Mouse (Mus musculus) heart, embryonic 14.5 days (tissue): ENCODE results near the gene Mycn. TPM values are rescaled to one million over a fixed set of nuclear protein-coding genes. Genes with fewer than 3 reads are reported as not detected.

Source experiments
- ATAC-seq: fragments of 200-750 bp; cut with Nextera tagmentation; 2 replicates; pipeline ENCODE4 v1.8.0; 2017; ENCODE audit warnings: low read depth, moderate TSS enrichment; ENCODE audit not compliant: insufficient number of reproducible peaks, insufficient read depth, low FRiP score
- H3K27ac ChIP-seq, 2 experiments: fragments of 200-500 bp in 1 of 2; fragments of 300-500 bp in 1 of 2; sonication (generic) in 1 of 2; replicated peaks in 1 of 2; 2 replicates each; pipeline ENCODE4 v1.5.1; 2012 to 2014; ENCODE audit warnings: low read depth in 2 of 2, low read length in 2 of 2, control low read depth in 1 of 2, mild to moderate bottlenecking in 1 of 2, mixed read lengths in 1 of 2; ENCODE audit not compliant: control insufficient read depth in 1 of 2, insufficient read depth in 1 of 2
- H3K27me3 ChIP-seq: fragments of 300-500 bp; sonication (generic); 2 replicates; pipeline ENCODE4 v1.6.1; 2014; ENCODE audit warnings: mild to moderate bottlenecking, low read length, control low read depth; ENCODE audit not compliant: control insufficient read depth, insufficient read depth
- H3K36me3 ChIP-seq: fragments of 300-500 bp; sonication (generic); 2 replicates; pipeline ENCODE4 v1.6.1; 2014; ENCODE audit warnings: mild to moderate bottlenecking, control low read depth, low read length, mixed read lengths; ENCODE audit not compliant: control insufficient read depth, insufficient read depth
- H3K4me1 ChIP-seq, 2 experiments: fragments of 200-500 bp in 1 of 2; fragments of 300-500 bp in 1 of 2; sonication (generic) in 1 of 2; 2 replicates each; pipeline ENCODE4 v1.6.1; 2012 to 2014; ENCODE audit warnings: low read length in 2 of 2, control low read depth in 1 of 2, mixed read lengths in 1 of 2; ENCODE audit not compliant: control insufficient read depth in 2 of 2, insufficient read depth in 2 of 2
- H3K4me2 ChIP-seq: fragments of 300-500 bp; sonication (generic); 2 replicates; pipeline ENCODE4 v1.6.1; 2014; ENCODE audit warnings: mild to moderate bottlenecking, low read length
- H3K4me3 ChIP-seq, 2 experiments: fragments of 200-500 bp in 1 of 2; fragments of 300-500 bp in 1 of 2; sonication (generic) in 1 of 2; 2 replicates each; pipeline ENCODE4 v1.5.1; 2012 to 2014; ENCODE audit warnings: low read length in 2 of 2, mild to moderate bottlenecking in 2 of 2, control low read depth in 1 of 2, low read depth in 1 of 2, moderate library complexity in 1 of 2; ENCODE audit not compliant: control insufficient read depth in 1 of 2, insufficient read depth in 1 of 2
- H3K9ac ChIP-seq: fragments of 300-500 bp; sonication (generic); 2 replicates; pipeline ENCODE4 v1.6.1; 2014; ENCODE audit warnings: mild to moderate bottlenecking, low read length
- H3K9me3 ChIP-seq: fragments of 300-500 bp; sonication (generic); 2 replicates; pipeline ENCODE4 v1.6.1; 2016; ENCODE audit warnings: low read length, control low read depth; ENCODE audit not compliant: control insufficient read depth
- whole genome bisulfite sequencing: fragments of 180-500 bp; shearing (Covaris S2); extraction: QIAGEN DNeasy Blood & Tissue Kit; methylation state at CpG from one replicate; pipeline ENCODE4 v1.1.7; 2014; 5-methylcytosine and 5-hydroxymethylcytosine counted together
- polyA plus RNA-seq: library from polyadenylated mRNA; unstranded; fragments of >200 nt; fragmentation: Nextera tagmentation; extraction: Ambion mirVana; gene quantifications from 2 replicates; pipeline ENCODE4 v1.2.1, GENCODE M21; 2014

The Mycn gene
- polyA plus RNA-seq, 1 experiment from 2014 or later, result 38.2 TPM

GRCm38 (mm10) chr12:12904512-12904953 lies 37.2 kb downstream of the Mycn start:
- 0 out of 4 replicates have a peak overlapping the region, but pooled peaks of 1 of the 2 experiments have one; percentile 19 for H3K27ac ChIP-seq
- ATAC-seq, result peak; percentile 77

GRCm38 (mm10) chr12:12904086-12904485 lies 37.6 kb downstream of the Mycn start:
- no peaks in the 10 kb centered on the region for H3K27me3 ChIP-seq
- no peaks in the 10 kb centered on the region for H3K36me3 ChIP-seq
- H3K4me3 ChIP-seq, result peak overlapping the region; percentile 38 to 41; a peak in 2 of 4 replicates
- ATAC-seq, result no peak
- peak overlapping the region; percentile 81 for H3K4me2 ChIP-seq
- H3K9me3 ChIP-seq, result no peaks in the 10 kb centered on the region
- H3K9ac ChIP-seq, result peak overlapping the region; percentile 68; the same call in 1 of the 2 replicates
- H3K4me1 ChIP-seq, result peaks cover 5 to 6% of the 10 kb centered on the region in 2 experiments; a peak in 3 of 4 replicates
- H3K27ac ChIP-seq, result 0 out of 4 replicates have a peak overlapping the region, but pooled peaks of 1 of the 2 experiments have one; percentile 19
- 0% methylated on average over 1 of the region's 1 CpGs for WGBS

More at GRCm38 (mm10) chr12:12904512-12904953, 37.2 kb downstream of the Mycn start:
- Histone ChIP-seq H3K27me3 (no peaks in the 10 kb centered on the region), H3K4me1 (peaks cover 5 to 6% of the 10 kb centered on the region in 2 experiments; a peak in 3 of 4 replicates), H3K9me3 (no peaks in the 10 kb centered on the region), H3K36me3 (no peaks in the 10 kb centered on the region), H3K4me2 (peak overlapping the region; percentile 81), H3K9ac (peak overlapping the region; percentile 68), H3K4me3 (peak overlapping the region; percentile 38 to 41)
- 3% methylated on average over 23 of the region's 23 CpGs for WGBS

GRCm38 (mm10) chr12:12902403-12902802 lies 39.3 kb downstream of the Mycn start:
- Histone ChIP-seq H3K27ac (no peak overlapping the region), H3K9me3 (no peaks in the 10 kb centered on the region), H3K4me3 (no peak overlapping the region), H3K27me3 (no peaks in the 10 kb centered on the region), H3K4me2 (no peak overlapping the region), H3K4me1 (peaks cover 5 to 6% of the 10 kb centered on the region in 2 experiments; a peak in 3 of 4 replicates), H3K36me3 (no peaks in the 10 kb centered on the region), H3K9ac (no peak overlapping the region)
- ATAC-seq, result no peak
- WGBS, result 81% methylated on average over 1 of the region's 1 CpGs

GRCm38 (mm10) chr12:12898356-12899126 lies 43.2 kb downstream of the Mycn start:
- Histone ChIP-seq H3K27me3 (no peaks in the 10 kb centered on the region), H3K9ac (no peak overlapping the region), H3K4me1 (peaks cover 0 to 2% of the 10 kb centered on the region in 2 experiments; a peak in 1 of 4 replicates), H3K9me3 (no peaks in the 10 kb centered on the region), H3K4me2 (no peak overlapping the region), H3K4me3 (no peak overlapping the region), H3K27ac (no peak overlapping the region), H3K36me3 (no peaks in the 10 kb centered on the region)
- no peak for ATAC-seq
- WGBS, result 33% methylated on average over 2 of the region's 2 CpGs

GRCm38 (mm10) chr12:12893986-12894385 lies 47.7 kb downstream of the Mycn start:
- Histone ChIP-seq H3K4me3 (no peak overlapping the region), H3K4me2 (no peak overlapping the region), H3K4me1 (no peaks in the 10 kb centered on the region), H3K9ac (no peak overlapping the region), H3K36me3 (no peaks in the 10 kb centered on the region), H3K9me3 (no peaks in the 10 kb centered on the region), H3K27ac (no peak overlapping the region), H3K27me3 (no peaks in the 10 kb centered on the region)
- WGBS, result 86% methylated on average over 8 of the region's 8 CpGs
- no peak for ATAC-seq

- Histone ChIP-seq H3K4me2 (no peak overlapping the region), H3K9ac (no peak overlapping the region), H3K36me3 (no peaks in the 10 kb centered on the region), H3K27me3 (no peaks in the 10 kb centered on the region), H3K9me3 (no peaks in the 10 kb centered on the region), H3K27ac (no peak overlapping the region), H3K4me1 (0 out of 4 replicates have a peak, but pooled peaks cover 0 to 3% of the 10 kb centered on the region in 2 experiments), H3K4me3 (no peak overlapping the region)
- no peak for ATAC-seq
- 72% methylated on average over 15 of the region's 15 CpGs for WGBS
Observed at GRCm38 (mm10) chr12:12886191-12886889, 55.4 kb downstream of the Mycn start.
